Mouse (Mus musculus): Measurements from ENCODE around the gene BC028528.

DNA sequence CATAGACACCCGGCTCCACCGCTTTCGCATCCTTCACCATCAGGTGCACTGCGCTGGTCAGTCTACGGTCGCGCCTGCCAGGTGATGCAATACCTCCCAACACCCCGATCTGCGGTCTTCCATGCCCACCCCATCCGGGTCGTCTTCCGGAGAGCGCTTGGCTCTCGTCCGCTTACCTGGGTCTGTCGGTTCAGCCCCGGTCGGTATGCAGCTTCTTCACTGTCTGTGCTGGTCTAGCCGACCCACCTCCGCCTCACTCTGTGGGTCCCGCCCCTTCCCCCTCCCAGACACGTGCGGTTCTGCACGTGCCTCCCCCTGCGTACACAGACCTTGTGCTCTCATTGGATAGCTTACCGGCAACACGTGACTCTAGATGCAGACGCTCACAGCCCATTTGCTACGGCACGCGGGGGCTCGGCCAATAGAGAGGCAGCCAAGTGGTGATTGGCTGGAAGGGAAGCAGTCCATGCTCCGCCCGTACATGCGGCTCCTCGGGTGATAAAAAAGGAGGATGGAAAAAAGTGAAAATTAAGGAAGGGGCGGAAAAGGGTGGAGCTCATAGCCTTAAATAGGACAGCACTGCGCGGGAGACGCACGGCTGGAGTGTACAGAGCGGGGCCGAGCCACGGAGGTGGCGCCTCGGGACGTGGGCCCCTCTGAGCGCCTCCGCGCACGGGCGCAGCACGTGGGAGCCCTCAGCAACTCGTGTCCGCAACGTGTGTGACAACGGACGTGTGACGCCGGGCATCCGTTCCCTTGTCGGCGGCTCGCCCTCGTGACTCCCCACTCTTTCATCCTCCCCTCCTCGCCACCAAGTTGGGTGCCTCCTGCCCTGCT is 9.6 kb downstream of the BC028528 start, which contains the start of gene Ciart:
- TF ChIP-seq POLR2A (IDR thresholded peaks at IDR 0.05; ENCODE audit: borderline replicate concordance, low read depth, low read length) (no peak), CTCF (IDR thresholded peaks at IDR 0.05; ENCODE audit: low read depth, low read length) (no peak)

All from bone marrow macrophage, adult 2 months (primary cell).